In the genomic region with DNA sequence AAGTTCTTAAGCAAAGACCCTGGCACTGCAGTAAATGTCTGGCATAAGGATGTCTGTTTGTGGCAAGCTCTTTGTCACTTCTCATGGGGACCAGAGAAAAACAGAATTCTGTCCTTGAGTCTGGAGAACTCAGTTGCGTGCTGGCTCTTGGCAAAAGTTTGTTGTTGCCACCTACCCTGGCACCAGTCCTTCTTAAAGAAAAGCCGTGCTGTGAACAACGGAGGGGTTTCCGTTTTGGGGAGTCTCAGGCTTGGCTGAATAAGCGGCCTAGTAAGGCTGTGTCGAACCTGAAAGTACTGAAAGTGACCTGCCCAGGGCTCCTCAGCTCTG, we compare ENCODE assay signal across 10 mouse cellular contexts. TPM values are rescaled to one million over a fixed set of nuclear protein-coding genes. Genes with fewer than 3 reads are reported as not detected.
DNase-seq lines count a peak whose midpoint lies in the region; ATAC-seq and TF ChIP-seq lines count a peak whose summit lies in the region.
"Had no signal": no experiment of that assay in that cellular context is flagged by ENCODE, and none has a peak within 500 bp of the region (broad histone marks: within the 10 kb centered on the region; RNA-seq: fewer than 3 reads in every experiment).

No protein-coding gene starts in this region.

- H3K27ac ChIP-seq in forebrain, embryonic 10.5 days: peak overlapping the region; percentile 81
- H3K27ac ChIP-seq in forebrain, embryonic 13.5 days: no peak overlapping the region
- H3K27ac ChIP-seq in liver, adult 2 months (replicated peaks; ENCODE audit: insufficient read depth, low read depth, low read length): peak overlapping the region; percentile 76
- H3K27ac ChIP-seq in hindbrain, embryonic 12.5 days: peak overlapping the region; percentile 78
- peak overlapping the region; percentile 72 for H3K27ac ChIP-seq in neural tube, embryonic 13.5 days (replicated peaks)

- H3K27me3 ChIP-seq in forebrain, embryonic 10.5 days (ENCODE audit: poor library complexity, severe bottlenecking): peaks cover 57% of the 10 kb centered on the region
- H3K27me3 ChIP-seq in forebrain, embryonic 13.5 days: peaks cover 6% of the 10 kb centered on the region
- H3K27me3 ChIP-seq in liver, adult 2 months (ENCODE audit: control insufficient read depth, insufficient read depth, low read length): no peaks in the 10 kb centered on the region
- no peaks in the 10 kb centered on the region for H3K27me3 ChIP-seq in hindbrain, embryonic 12.5 days
- no peaks in the 10 kb centered on the region for H3K27me3 ChIP-seq in neural tube, embryonic 13.5 days

- no peaks in the 10 kb centered on the region for H3K79me2 ChIP-seq in liver, adult 2 months (ENCODE audit: control insufficient read depth, insufficient read depth, low read length)

- no peak overlapping the region for H3K4me3 ChIP-seq in forebrain, embryonic 10.5 days
- H3K4me3 ChIP-seq in forebrain, embryonic 13.5 days: no peak overlapping the region
- no peak overlapping the region for H3K4me3 ChIP-seq in liver, adult 2 months (ENCODE audit: insufficient read depth, low read depth, low read length)
- H3K4me3 ChIP-seq in hindbrain, embryonic 12.5 days: no peak overlapping the region
- no peak overlapping the region for H3K4me3 ChIP-seq in neural tube, embryonic 13.5 days

- ATAC-seq in forebrain, embryonic 13.5 days: no peak
- no peak for ATAC-seq in hindbrain, embryonic 12.5 days (ENCODE audit: low FRiP score)
- ATAC-seq in neural tube, embryonic 13.5 days (ENCODE audit: low read depth): no peak

- peaks cover 83% of the 10 kb centered on the region for H3K4me1 ChIP-seq in forebrain, embryonic 10.5 days
- peaks cover 35% of the 10 kb centered on the region for H3K4me1 ChIP-seq in forebrain, embryonic 13.5 days
- peaks cover 23% of the 10 kb centered on the region for H3K4me1 ChIP-seq in liver, adult 2 months (ENCODE audit: control insufficient read depth, insufficient read depth, low read length)
- H3K4me1 ChIP-seq in hindbrain, embryonic 12.5 days: peaks cover 58% of the 10 kb centered on the region
- H3K4me1 ChIP-seq in neural tube, embryonic 13.5 days (replicated peaks): peaks cover 60% of the 10 kb centered on the region

- no peak for TF ChIP-seq POLR2A in liver, adult 2 months (IDR thresholded peaks at IDR 0.05; ENCODE audit: extremely low read depth, insufficient read depth, low read length)

- no peak overlapping the region for H3K9ac ChIP-seq in forebrain, embryonic 13.5 days
- H3K9ac ChIP-seq in liver, adult 2 months (ENCODE audit: low read depth, low read length): 0 out of 2 replicates have a peak overlapping the region, but pooled peaks have one; percentile 8
- no peak overlapping the region for H3K9ac ChIP-seq in hindbrain, embryonic 12.5 days
- H3K9ac ChIP-seq in neural tube, embryonic 13.5 days: 0 out of 2 replicates have a peak overlapping the region, but pooled peaks have one; percentile 9

- TF ChIP-seq CTCF in liver, adult 2 months (IDR thresholded peaks at IDR 0.05; ENCODE audit: low read depth, low read length): no peak

- DNase-seq in forebrain, embryonic 10.5 days (ENCODE audit: extremely low spot score, low spot score): no peak
- DNase-seq in liver, adult 2 months (ENCODE audit: extremely low read depth, low read depth, low spot score): peak; percentile 57
- DNase-seq in liver: no peak
- no peak for DNase-seq in thymus, postnatal 25 days
- DNase-seq in left cerebral cortex, adult 11 months (ENCODE audit: low spot score): no peak
- DNase-seq: gastrocnemius, postnatal 14 days; layer of hippocampus, postnatal 36 days had no signal

- H3K36me3 ChIP-seq in forebrain, embryonic 10.5 days (replicated peaks): no peaks in the 10 kb centered on the region
- no peaks in the 10 kb centered on the region for H3K36me3 ChIP-seq in forebrain, embryonic 13.5 days (ENCODE audit: poor library complexity, severe bottlenecking)
- peaks cover 36% of the 10 kb centered on the region for H3K36me3 ChIP-seq in liver, adult 2 months (ENCODE audit: control insufficient read depth, insufficient read depth, low read length)
- H3K36me3 ChIP-seq in hindbrain, embryonic 12.5 days: no peaks in the 10 kb centered on the region
- no peaks in the 10 kb centered on the region for H3K36me3 ChIP-seq in neural tube, embryonic 13.5 days

- H3K4me2 ChIP-seq in forebrain, embryonic 13.5 days: no peak overlapping the region
- H3K4me2 ChIP-seq in hindbrain, embryonic 12.5 days (replicated peaks): no peak overlapping the region
- no peak overlapping the region for H3K4me2 ChIP-seq in neural tube, embryonic 13.5 days

- H3K9me3 ChIP-seq in forebrain, embryonic 10.5 days: no peaks in the 10 kb centered on the region
- H3K9me3 ChIP-seq in forebrain, embryonic 13.5 days (replicated peaks): no peaks in the 10 kb centered on the region
- no peaks in the 10 kb centered on the region for H3K9me3 ChIP-seq in hindbrain, embryonic 12.5 days (replicated peaks)
- no peaks in the 10 kb centered on the region for H3K9me3 ChIP-seq in neural tube, embryonic 13.5 days

- 29% methylated on average over 6 of the region's 6 CpGs for WGBS in forebrain, embryonic 10.5 days
- WGBS in forebrain, embryonic 13.5 days: 32% methylated on average over 6 of the region's 6 CpGs
- 26% methylated on average over 6 of the region's 6 CpGs for WGBS in liver, adult 2 months
- 29% methylated on average over 6 of the region's 6 CpGs for WGBS in hindbrain, embryonic 12.5 days
- WGBS in neural tube, embryonic 13.5 days: 23% methylated on average over 6 of the region's 6 CpGs

RNA-seq across cellular contexts. Expression of a gene that starts 24.0 kb away (rescaled TPM):
- 101 and 114 TPM in 2 replicates for polyA plus RNA-seq in forebrain, embryonic 10.5 days (2016; fragmentation: Nextera tagmentation; extraction: Ambion mirVana)
- polyA plus RNA-seq in forebrain, embryonic 13.5 days (2015; fragmentation: Nextera tagmentation; extraction: Ambion mirVana): 51.5 and 55.5 TPM in 2 replicates
- 0.46 and 1.3 TPM in 2 replicates for total RNA-seq in liver, adult 2 months (2014; rRNA removed)
- polyA plus RNA-seq in liver, adult 2 months (2012; rRNA removed): 0.09 and 0.10 TPM in 2 replicates
- polyA plus RNA-seq in hindbrain, embryonic 12.5 days (2016; fragmentation: Nextera tagmentation; extraction: Ambion mirVana): 41.0 and 41.1 TPM in 2 replicates
- 13.5 and 15.5 TPM in 2 replicates for polyA plus RNA-seq in neural tube, embryonic 13.5 days (2015; fragmentation: Nextera tagmentation; extraction: Ambion mirVana)

Comparison
In these comparisons a context has a peak if more than half of its experiments do, and no peak if none do; other contexts are left out.
1. H3K9ac ChIP-seq: peak in liver, adult 2 months (single experiment) and neural tube, embryonic 13.5 days (single experiment); none in forebrain, embryonic 13.5 days (single experiment) and hindbrain, embryonic 12.5 days (single experiment).
2. RNA of a gene that starts 24.0 kb away (polyA plus RNA-seq): 101 to 114 TPM in forebrain, embryonic 10.5 days, 51.5 to 55.5 TPM in forebrain, embryonic 13.5 days, 41.0 to 41.1 TPM in hindbrain, embryonic 12.5 days and 13.5 to 15.5 TPM in neural tube, embryonic 13.5 days; 0.09 to 0.10 TPM in liver, adult 2 months; every median in the first group is over 10 times any median in the second.